In the genomic region with DNA sequence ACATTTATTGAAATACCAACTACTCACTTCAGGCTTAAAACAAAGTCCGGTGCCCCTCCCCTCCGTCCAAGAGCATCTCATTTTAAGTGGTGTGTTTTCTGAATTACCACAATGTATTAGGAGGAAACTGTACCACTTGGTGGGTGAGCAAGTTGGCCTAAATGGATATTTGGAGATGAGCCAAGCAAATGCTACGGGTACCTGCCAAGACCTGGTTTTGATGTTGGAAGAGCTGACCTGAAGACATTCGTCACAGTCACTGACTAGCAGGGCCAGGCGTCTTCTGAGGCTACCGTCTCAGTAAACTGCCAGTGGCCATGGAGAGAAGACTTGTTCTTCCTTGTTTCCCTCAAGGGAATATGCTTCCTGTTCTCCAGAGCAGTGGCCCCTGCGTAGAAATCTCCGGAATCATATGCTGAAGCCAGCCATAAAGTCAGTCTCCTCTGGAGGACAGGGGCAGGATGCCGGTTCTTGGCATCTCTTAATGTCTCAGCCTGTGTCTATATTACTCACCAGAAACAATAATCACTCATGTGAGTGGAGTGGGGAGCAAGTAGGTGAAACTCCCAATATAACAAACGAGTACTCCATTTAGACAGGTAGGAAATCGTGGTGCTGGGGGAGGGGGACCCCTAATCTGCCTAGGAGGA, we compare ENCODE assay signal across 12 mouse cellular contexts.
DNase-seq lines count a peak whose midpoint lies in the region; ATAC-seq and TF ChIP-seq lines count a peak whose summit lies in the region.
"Had no signal": no experiment of that assay in that cellular context is flagged by ENCODE, and none has a peak within 500 bp of the region (broad histone marks: within the 10 kb centered on the region; RNA-seq: fewer than 3 reads in every experiment).

No protein-coding gene starts in this region.

- H3K9me3 ChIP-seq in hindbrain, postnatal 0 days (ENCODE audit: low read length) = no peaks in the 10 kb centered on the region
- H3K9me3 ChIP-seq in hindbrain, embryonic 13.5 days = no peaks in the 10 kb centered on the region
- no peaks in the 10 kb centered on the region for H3K9me3 ChIP-seq in stomach, embryonic 16.5 days (replicated peaks; ENCODE audit: control insufficient read depth, low read length)
- H3K9me3 ChIP-seq in stomach, postnatal 0 days (ENCODE audit: control insufficient read depth, low read length) = no peaks in the 10 kb centered on the region
- H3K9me3 ChIP-seq in heart, embryonic 14.5 days (ENCODE audit: control insufficient read depth, low read length) = no peaks in the 10 kb centered on the region
- H3K9me3 ChIP-seq: liver, embryonic 12.5 days; stomach, embryonic 15.5 days had no signal

- no peak overlapping the region for H3K4me3 ChIP-seq in hindbrain, postnatal 0 days (ENCODE audit: low read length)
- H3K4me3 ChIP-seq in hindbrain, embryonic 13.5 days = no peak overlapping the region
- no peak overlapping the region for H3K4me3 ChIP-seq in stomach, embryonic 16.5 days (replicated peaks; ENCODE audit: low read length)
- no peak overlapping the region for H3K4me3 ChIP-seq in stomach, postnatal 0 days (ENCODE audit: low read depth, low read length)
- no peak overlapping the region for H3K4me3 ChIP-seq in heart, embryonic 14.5 days (ENCODE audit: control insufficient read depth in 1 of 2, insufficient read depth in 1 of 2, low read depth in 1 of 2, low read length in 2 of 2)
- no peak overlapping the region for H3K4me3 ChIP-seq in thymus, adult 2 months (ENCODE audit: control insufficient read depth, insufficient read depth, low read length)
- H3K4me3 ChIP-seq: left cerebral cortex, adult 2 months; liver, embryonic 12.5 days; stomach, embryonic 15.5 days had no signal

- no peak overlapping the region for H3K27ac ChIP-seq in hindbrain, postnatal 0 days
- no peak overlapping the region for H3K27ac ChIP-seq in hindbrain, embryonic 13.5 days
- no peak overlapping the region for H3K27ac ChIP-seq in stomach, embryonic 16.5 days (ENCODE audit: low read length)
- no peak overlapping the region for H3K27ac ChIP-seq in stomach, postnatal 0 days (replicated peaks)
- peak overlapping the region; percentile 6 to 53; a peak in 1 of 4 replicates for H3K27ac ChIP-seq in heart, embryonic 14.5 days (replicated peaks in 1 of 2; ENCODE audit: control insufficient read depth in 1 of 2, insufficient read depth in 1 of 2, low read depth in 2 of 2, low read length in 2 of 2)
- H3K27ac ChIP-seq in thymus, adult 2 months (ENCODE audit: control insufficient read depth, insufficient read depth, low read length) = no peak overlapping the region
- H3K27ac ChIP-seq: hindbrain, embryonic 14.5 days; left cerebral cortex, adult 2 months; liver, embryonic 12.5 days; stomach, embryonic 15.5 days had no signal

- no peaks in the 10 kb centered on the region for H3K4me1 ChIP-seq in hindbrain, postnatal 0 days (ENCODE audit: insufficient read depth, low read length)
- H3K4me1 ChIP-seq in hindbrain, embryonic 13.5 days (replicated peaks) = no peaks in the 10 kb centered on the region
- H3K4me1 ChIP-seq in stomach, embryonic 16.5 days (ENCODE audit: control insufficient read depth, insufficient read depth, low read length) = no peaks in the 10 kb centered on the region
- no peaks in the 10 kb centered on the region for H3K4me1 ChIP-seq in stomach, postnatal 0 days (replicated peaks; ENCODE audit: control insufficient read depth, insufficient read depth)
- peaks cover 10% of the 10 kb centered on the region in 2 experiments for H3K4me1 ChIP-seq in heart, embryonic 14.5 days (ENCODE audit: control insufficient read depth in 2 of 2, insufficient read depth in 2 of 2, low read length in 2 of 2)
- no peaks in the 10 kb centered on the region; the same call in 1 of the 2 replicates for H3K4me1 ChIP-seq in thymus, adult 2 months (replicated peaks; ENCODE audit: control insufficient read depth, insufficient read depth, low read length)
- H3K4me1 ChIP-seq: liver, embryonic 12.5 days; stomach, embryonic 15.5 days had no signal

- ATAC-seq in hindbrain, postnatal 0 days = no peak
- ATAC-seq in hindbrain, embryonic 13.5 days (ENCODE audit: low FRiP score) = no peak
- no peak for ATAC-seq in stomach, embryonic 16.5 days (ENCODE audit: insufficient read depth, low FRiP score)
- no peak for ATAC-seq in stomach, postnatal 0 days (ENCODE audit: low FRiP score, low TSS enrichment)
- no peak for ATAC-seq in heart, embryonic 14.5 days (ENCODE audit: insufficient number of reproducible peaks, insufficient read depth, low FRiP score, low read depth)
- ATAC-seq: liver, embryonic 12.5 days had no signal

- TF ChIP-seq POLR2A in thymus, adult 2 months (IDR thresholded peaks at IDR 0.05; ENCODE audit: control insufficient read depth, extremely low read depth, insufficient read depth, low read length, poor library complexity) = no peak

- H3K36me3 ChIP-seq in hindbrain, postnatal 0 days (ENCODE audit: insufficient read depth, low read length) = no peaks in the 10 kb centered on the region
- H3K36me3 ChIP-seq in hindbrain, embryonic 13.5 days = no peaks in the 10 kb centered on the region
- H3K36me3 ChIP-seq in stomach, embryonic 16.5 days (ENCODE audit: control insufficient read depth, insufficient read depth, low read length) = no peaks in the 10 kb centered on the region
- H3K36me3 ChIP-seq in stomach, postnatal 0 days (ENCODE audit: control insufficient read depth, insufficient read depth, low read length) = no peaks in the 10 kb centered on the region
- no peaks in the 10 kb centered on the region for H3K36me3 ChIP-seq in heart, embryonic 14.5 days (ENCODE audit: control insufficient read depth, insufficient read depth, low read length)
- no peaks in the 10 kb centered on the region for H3K36me3 ChIP-seq in thymus, adult 2 months (ENCODE audit: control insufficient read depth, insufficient read depth, low read length)
- H3K36me3 ChIP-seq: liver, embryonic 12.5 days; stomach, embryonic 15.5 days had no signal

- 73% methylated on average over 11 of the region's 11 CpGs for WGBS in hindbrain, postnatal 0 days
- 83% methylated on average over 11 of the region's 11 CpGs for WGBS in hindbrain, embryonic 13.5 days
- 64% methylated on average over 11 of the region's 11 CpGs for WGBS in stomach, embryonic 16.5 days
- 68% methylated on average over 11 of the region's 11 CpGs for WGBS in stomach, postnatal 0 days
- WGBS in heart, embryonic 14.5 days = 73% methylated on average over 11 of the region's 11 CpGs
- WGBS in thymus, adult 2 months = 74% methylated on average over 11 of the region's 11 CpGs

- H3K27me3 ChIP-seq in hindbrain, postnatal 0 days (ENCODE audit: insufficient read depth, low read length) = no peaks in the 10 kb centered on the region
- no peaks in the 10 kb centered on the region for H3K27me3 ChIP-seq in hindbrain, embryonic 13.5 days
- no peaks in the 10 kb centered on the region for H3K27me3 ChIP-seq in stomach, embryonic 16.5 days (ENCODE audit: control insufficient read depth, insufficient read depth, low read length)
- no peaks in the 10 kb centered on the region for H3K27me3 ChIP-seq in stomach, postnatal 0 days (ENCODE audit: control insufficient read depth, insufficient read depth, low read length)
- no peaks in the 10 kb centered on the region for H3K27me3 ChIP-seq in heart, embryonic 14.5 days (ENCODE audit: control insufficient read depth, insufficient read depth, low read length)
- no peaks in the 10 kb centered on the region for H3K27me3 ChIP-seq in thymus, adult 2 months (ENCODE audit: control insufficient read depth, insufficient read depth, low read length)
- H3K27me3 ChIP-seq: liver, embryonic 12.5 days; stomach, embryonic 15.5 days had no signal

- TF ChIP-seq CTCF in hindbrain, postnatal 0 days (IDR thresholded peaks at IDR 0.05; ENCODE audit: low read depth) = no peak
- TF ChIP-seq CTCF in stomach, postnatal 0 days (IDR thresholded peaks at IDR 0.05; ENCODE audit: low read depth) = no peak
- TF ChIP-seq CTCF in thymus, adult 2 months (IDR thresholded peaks at IDR 0.05; ENCODE audit: borderline replicate concordance, control insufficient read depth, extremely low read depth, insufficient read depth, low read length, poor library complexity) = no peak

- peak; percentile 15 for DNase-seq in hindbrain, postnatal 0 days (ENCODE audit: low spot score)
- DNase-seq in stomach, postnatal 0 days (ENCODE audit: low spot score) = no peak
- DNase-seq in thymus, adult 2 months = no peak
- DNase-seq in gastrocnemius, adult 8-10 months (ENCODE audit: low spot score in 2 of 2) = no peak
- DNase-seq: adrenal gland, adult 8-10 months had no signal

- no peak for TF ChIP-seq EP300 in stomach, postnatal 0 days (optimal IDR thresholded peaks at IDR 0.05)

- no peak overlapping the region for H3K9ac ChIP-seq in hindbrain, postnatal 0 days (replicated peaks; ENCODE audit: low read length)
- H3K9ac ChIP-seq in hindbrain, embryonic 13.5 days = no peak overlapping the region
- no peak overlapping the region for H3K9ac ChIP-seq in stomach, embryonic 16.5 days (ENCODE audit: low read length)
- no peak overlapping the region for H3K9ac ChIP-seq in stomach, postnatal 0 days (ENCODE audit: low read length)
- H3K9ac ChIP-seq in heart, embryonic 14.5 days (ENCODE audit: low read length) = no peak overlapping the region
- H3K9ac ChIP-seq: hindbrain, embryonic 14.5 days; liver, embryonic 12.5 days; stomach, embryonic 15.5 days had no signal

- H3K4me2 ChIP-seq in hindbrain, postnatal 0 days (ENCODE audit: low read depth, low read length) = no peak overlapping the region
- H3K4me2 ChIP-seq in hindbrain, embryonic 13.5 days = no peak overlapping the region
- 0 out of 2 replicates have a peak overlapping the region, but pooled peaks have one; percentile 2 for H3K4me2 ChIP-seq in stomach, embryonic 16.5 days (ENCODE audit: low read depth, low read length)
- no peak overlapping the region for H3K4me2 ChIP-seq in stomach, postnatal 0 days (replicated peaks; ENCODE audit: low read depth)
- no peak overlapping the region for H3K4me2 ChIP-seq in heart, embryonic 14.5 days (ENCODE audit: low read length)
- H3K4me2 ChIP-seq: hindbrain, embryonic 14.5 days; liver, embryonic 12.5 days; stomach, embryonic 15.5 days had no signal

Comparison
In these comparisons a context has a peak if more than half of its experiments do, and no peak if none do; other contexts are left out.
1. H3K27ac ChIP-seq: peak in heart, embryonic 14.5 days (2 of 2); none in hindbrain, postnatal 0 days (single experiment), hindbrain, embryonic 13.5 days (single experiment), stomach, embryonic 16.5 days (single experiment), stomach, postnatal 0 days (single experiment) and thymus, adult 2 months (single experiment).